Mouse (Mus musculus) gastrocnemius, postnatal 4 days (tissue): ENCODE results near the gene Zbtb22. TPM values are rescaled to one million over a fixed set of nuclear protein-coding genes. Genes with fewer than 3 reads are reported as not detected.
"Not testable (repeated sequence)": the region's sequence is repeated elsewhere in the genome, so short reads cannot be mapped to it uniquely, and the experiment has no call there.

Source experiments
- DNase-seq, 2 experiments: peaks; one replicate each; pipeline ENCODE4 v3.0.0; 2021 to 2022; ENCODE audit warnings: low spot score in 2 of 2, mixed read lengths in 2 of 2
- total RNA-seq, 2 experiments: library from RNA; stranded (reverse); gene quantifications; 2 replicates each; pipeline ENCODE4 v1.2.3; 2021

The Zbtb22 gene
- total RNA-seq, 2 experiments from 2014 or later = 24.9 to 26.8 TPM

- DNase-seq = no peak
Measured at GRCm38 (mm10) chr17:33941381-33941780, 25.7 kb downstream of the Zbtb22 start.

DNA sequence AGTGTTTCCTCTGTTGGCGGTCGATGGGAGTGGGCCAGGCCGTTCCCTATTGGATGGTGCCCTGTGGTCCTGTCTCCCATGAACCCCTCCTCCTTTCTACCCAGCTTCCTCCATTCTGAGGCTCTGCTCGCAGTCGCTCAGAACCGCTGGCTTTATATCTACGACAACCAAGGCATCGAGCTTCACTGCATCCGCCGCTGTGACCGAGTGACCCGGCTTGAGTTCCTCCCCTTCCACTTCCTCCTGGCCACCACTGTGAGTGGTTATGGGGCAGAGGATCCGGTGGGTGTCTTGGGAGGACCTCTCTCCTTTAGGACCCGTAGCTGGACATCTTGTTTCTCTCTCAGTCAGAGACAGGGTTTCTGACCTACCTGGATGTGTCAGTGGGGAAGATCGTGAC is 27.8 kb downstream of the Zbtb22 start:
- no peak for DNase-seq

- no peak for DNase-seq
Measured at GRCm38 (mm10) chr17:33947430-33948089, 31.9 kb downstream of the Zbtb22 start.

GRCm38 (mm10) chr17:33948090-33948904 is 32.6 kb downstream of the Zbtb22 start:
- DNase-seq = no peak

- DNase-seq = no peak
Measured at GRCm38 (mm10) chr17:33948905-33949537, 33.3 kb downstream of the Zbtb22 start.

DNA sequence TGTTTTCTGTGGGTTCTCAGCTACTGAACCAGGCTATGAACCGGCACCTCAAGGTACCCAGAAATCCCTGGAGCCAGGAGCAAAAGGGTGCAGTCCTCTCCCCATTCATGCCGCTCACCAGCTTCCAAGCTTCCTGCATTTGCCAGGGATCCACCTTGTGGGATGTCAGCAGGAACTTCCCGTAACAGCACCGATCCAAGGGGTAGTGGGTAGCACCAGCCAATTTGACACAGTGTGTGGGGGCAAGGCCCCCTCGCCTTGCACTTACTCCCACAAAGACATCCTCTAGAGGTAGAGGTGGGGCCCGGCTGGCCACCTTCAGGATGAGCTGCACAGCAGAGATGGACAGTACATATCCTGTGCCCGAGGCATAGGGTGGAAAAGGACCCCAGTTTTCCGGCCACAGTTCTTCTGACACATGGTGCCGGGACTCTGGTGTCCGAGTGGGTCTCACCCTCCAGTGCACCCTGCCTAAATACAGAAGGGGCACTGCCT is 34.5 kb downstream of the Zbtb22 start:
- no peak for DNase-seq

- peak; percentile 66 to 83 for DNase-seq
Measured at GRCm38 (mm10) chr17:33951021-33951946, 35.6 kb downstream of the Zbtb22 start, which contains the start of gene B3galt4. TSS of gene B3galt4 (minus strand) at chr17:33951488.

GRCm38 (mm10) chr17:33952015-33952414 is 36.3 kb downstream of the Zbtb22 start:
- DNase-seq = not testable (repeated sequence)

GRCm38 (mm10) chr17:33952879-33953278 is 37.2 kb downstream of the Zbtb22 start:
- DNase-seq = no peak

DNA sequence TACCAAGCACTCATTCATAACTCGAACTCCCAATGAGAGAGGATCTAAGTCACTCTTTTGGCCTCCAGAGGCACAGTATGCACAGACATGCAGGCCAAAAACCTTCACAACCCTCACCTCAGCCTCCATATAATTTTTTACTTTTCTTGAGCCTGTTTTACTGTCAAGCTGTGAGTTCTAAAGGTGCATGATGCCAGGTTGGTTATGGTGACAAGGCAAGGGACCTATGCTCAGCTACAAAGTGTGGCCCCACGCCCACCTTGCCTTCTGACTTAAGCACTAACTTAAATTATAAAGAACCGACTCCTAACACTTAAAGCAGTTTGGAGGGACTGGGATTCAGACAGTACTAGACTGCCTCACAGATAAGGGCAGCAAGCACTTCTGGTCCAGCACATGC is 37.6 kb downstream of the Zbtb22 start:
- DNase-seq = no peak

DNA sequence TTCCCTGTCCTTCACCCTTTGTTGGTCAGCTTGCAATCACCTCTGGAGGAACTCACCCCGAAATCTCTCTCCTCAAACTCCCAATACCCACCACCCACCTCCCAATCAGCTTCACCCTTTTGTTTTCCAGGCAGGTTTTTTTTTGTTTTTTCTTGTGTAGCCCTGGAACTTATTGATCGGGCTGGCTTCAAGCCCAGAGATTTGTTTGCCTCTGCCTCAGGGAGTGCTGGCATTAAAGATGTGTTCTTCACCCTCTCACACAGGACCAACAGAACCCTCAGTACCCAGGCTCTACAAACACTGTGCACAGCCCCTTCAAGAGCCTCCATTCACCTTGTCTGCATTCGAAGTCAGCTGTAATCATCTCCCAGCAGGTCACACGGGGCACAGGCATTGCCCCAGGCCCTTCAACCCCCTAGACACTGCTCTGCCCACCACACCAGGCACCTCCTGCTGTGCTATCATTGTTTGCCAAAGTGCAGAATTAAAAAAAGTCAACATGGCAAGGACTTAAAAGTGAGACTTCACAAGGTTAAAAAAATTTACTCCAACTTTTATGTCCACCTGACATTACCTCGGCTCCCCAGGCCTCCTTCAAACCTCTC is 38.4 kb downstream of the Zbtb22 start:
- no peak for DNase-seq

- DNase-seq = no peak
Measured at GRCm38 (mm10) chr17:33954646-33955554, 39.2 kb downstream of the Zbtb22 start.

DNA sequence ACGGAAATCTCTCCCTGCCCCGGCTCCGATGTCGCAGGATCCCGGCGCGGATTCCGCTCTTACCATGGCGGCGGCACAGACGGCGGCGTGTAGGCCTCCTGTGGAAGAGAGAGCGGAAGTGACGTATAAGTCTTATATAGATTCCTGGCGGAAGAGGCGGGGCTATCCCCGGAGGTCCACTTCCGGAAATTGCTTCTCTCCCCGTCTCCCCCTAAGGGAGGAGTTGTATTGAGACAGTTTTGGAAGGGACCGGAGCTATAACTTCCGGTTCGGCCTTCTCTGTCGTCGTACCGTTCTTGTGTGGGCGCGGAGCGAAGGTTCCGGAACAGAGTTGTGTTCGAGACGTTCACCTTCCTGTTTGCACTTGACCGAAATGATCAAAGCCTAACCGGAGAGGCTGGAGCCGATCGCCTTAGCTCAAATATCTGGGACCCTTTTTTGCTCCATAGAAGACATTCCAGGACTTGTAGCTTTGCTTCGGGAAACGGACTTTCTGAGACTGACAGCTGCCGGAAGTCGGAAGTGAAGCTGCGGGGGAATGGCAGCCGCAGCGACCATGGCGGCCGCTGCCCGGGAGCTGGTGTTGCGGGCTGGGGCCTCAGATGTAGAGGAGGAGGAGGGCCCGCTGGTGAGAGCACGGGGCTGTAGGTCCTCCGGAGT is 40.0 kb downstream of the Zbtb22 start, which contains the start of the genes Vps52 and Rps18:
Gene Vps52, plus strand, starts transcription at position 258 of the 660 bp plus-strand sequence.
Gene Rps18, minus strand, starts transcription at position 447 of the 660 bp plus-strand sequence.
- peak; percentile 83 to 92 for DNase-seq

DNA sequence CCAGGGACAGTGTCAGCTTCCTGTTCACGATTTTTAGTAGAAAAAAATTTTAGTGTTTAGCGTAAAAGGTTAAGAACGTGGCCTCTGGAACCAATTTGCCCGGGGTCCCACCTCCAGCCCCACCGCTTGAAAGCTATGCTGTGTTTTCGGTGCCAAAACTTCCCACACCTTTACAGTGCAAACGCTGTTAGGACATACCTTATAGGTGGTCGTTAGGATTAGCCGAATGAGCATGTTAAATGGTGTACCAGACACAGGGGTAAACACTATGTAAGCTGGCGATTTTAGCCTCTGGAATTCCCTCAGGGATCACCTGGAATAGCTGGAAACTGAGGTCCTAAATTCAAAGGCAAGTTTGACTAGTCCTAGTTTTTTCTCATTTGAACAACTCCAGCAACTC is 40.6 kb downstream of the Zbtb22 start:
- no peak for DNase-seq

GRCm38 (mm10) chr17:33957493-33957892 is 41.8 kb downstream of the Zbtb22 start:
- no peak for DNase-seq

GRCm38 (mm10) chr17:33958451-33958850 is 42.7 kb downstream of the Zbtb22 start:
- no peak for DNase-seq

DNA sequence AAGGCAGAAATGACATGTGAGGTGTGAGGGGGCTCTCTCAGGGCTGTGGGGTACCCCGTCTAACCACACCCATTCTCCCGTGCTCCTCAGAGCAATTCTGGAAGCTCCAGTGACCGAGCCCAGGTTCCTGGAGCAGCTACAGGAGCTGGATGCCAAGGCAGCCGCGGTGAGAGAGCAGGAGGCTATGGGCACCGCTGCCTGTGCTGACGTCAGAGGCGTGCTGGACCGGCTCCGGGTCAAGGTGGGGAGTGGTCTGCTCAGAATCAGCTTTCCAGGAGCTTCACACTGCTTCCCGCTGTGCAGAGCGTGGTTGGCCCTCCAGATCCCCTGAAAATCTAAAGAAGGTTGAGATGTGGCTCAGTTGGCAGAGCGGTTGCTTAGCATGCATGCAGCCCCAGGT is 43.4 kb downstream of the Zbtb22 start:
- DNase-seq = no peak

GRCm38 (mm10) chr17:33959948-33960347 is 44.2 kb downstream of the Zbtb22 start:
- no peak for DNase-seq
